Mouse (Mus musculus) lung, embryonic 15.5 days (tissue): ENCODE data around the gene Pbrm1. TPM values are rescaled to one million over a fixed set of nuclear protein-coding genes. Genes with fewer than 3 reads are reported as not detected.

Experiments used
- ATAC-seq: fragments of 200-750 bp; cut with Nextera tagmentation; 2 replicates; pipeline ENCODE4 v1.8.0; 2017; ENCODE audit warnings: moderate number of reproducible peaks, borderline replicate concordance; ENCODE audit not compliant: low FRiP score, low TSS enrichment; ENCODE audit errors: extremely low read depth
- H3K27ac ChIP-seq: fragments of 300-500 bp; sonication (generic); 2 replicates; pipeline ENCODE4 v1.5.1; 2015; ENCODE audit warnings: moderate library complexity, mild to moderate bottlenecking, inconsistent platforms
- H3K27me3 ChIP-seq: fragments of 300-500 bp; sonication (generic); 2 replicates; pipeline ENCODE4 v1.6.1; 2015; ENCODE audit warnings: inconsistent platforms
- H3K36me3 ChIP-seq: fragments of 300-500 bp; sonication (generic); 2 replicates; pipeline ENCODE4 v1.6.1; 2015; ENCODE audit warnings: inconsistent platforms
- H3K4me1 ChIP-seq: fragments of 300-500 bp; sonication (generic); 2 replicates; pipeline ENCODE4 v1.6.1; 2015; ENCODE audit warnings: inconsistent platforms
- H3K4me2 ChIP-seq: fragments of 300-500 bp; sonication (generic); 2 replicates; pipeline ENCODE4 v1.6.1; 2015; ENCODE audit warnings: inconsistent platforms, mild to moderate bottlenecking, moderate library complexity
- H3K4me3 ChIP-seq: fragments of 300-500 bp; sonication (generic); 2 replicates; pipeline ENCODE4 v1.5.1; 2015; ENCODE audit warnings: mild to moderate bottlenecking, inconsistent platforms
- H3K9ac ChIP-seq: fragments of 300-500 bp; sonication (generic); 2 replicates; pipeline ENCODE4 v1.6.1; 2015; ENCODE audit warnings: inconsistent platforms
- H3K9me3 ChIP-seq: fragments of 300-500 bp; sonication (generic); 2 replicates; pipeline ENCODE4 v1.6.1; 2016; ENCODE audit warnings: inconsistent platforms
- WGBS: fragments of 180-500 bp; shearing (Covaris S2); methylation state at CpG from one replicate; pipeline ENCODE4 v1.1.7; 2015; 5-methylcytosine and 5-hydroxymethylcytosine counted together
- polyA plus RNA-seq: library from polyadenylated mRNA; unstranded; fragments of >200 nt; fragmentation: Nextera tagmentation; extraction: Ambion mirVana; gene quantifications from 2 replicates; pipeline ENCODE4 v1.2.1, GENCODE M21; 2015

Pbrm1 gene
- 131 and 140 TPM in 2 replicates for polyA plus RNA-seq

GRCm38 (mm10) chr14:31018860-31019291 is at the start of gene Pbrm1, which contains the start of gene Gnl3:
Pbrm1 (plus strand) TSS chr14:31019138.
Gnl3 (minus strand) TSS chr14:31019152.
- WGBS: 0% methylated on average over 32 of the region's 53 CpGs
- peak within 1 kb of the TSS; percentile 96 for H3K9ac ChIP-seq
- H3K36me3 ChIP-seq: peaks cover 46% of the 10 kb centered on the region
- peak within 1 kb of the TSS; percentile 68 for H3K4me2 ChIP-seq
- peak within 1 kb of the TSS; percentile 74 for H3K4me3 ChIP-seq
- peak within 1 kb of the TSS; percentile 99 for H3K27ac ChIP-seq
- ATAC-seq: peak; percentile 94
- H3K27me3 ChIP-seq: no peaks in the 10 kb centered on the region
- no peaks in the 10 kb centered on the region for H3K9me3 ChIP-seq
- H3K4me1 ChIP-seq: peaks cover 21% of the 10 kb centered on the region

GRCm38 (mm10) chr14:30974204-30974603 is 44.7 kb upstream of the Pbrm1 start:
- H3K9me3 ChIP-seq: no peaks in the 10 kb centered on the region
- WGBS: 66% methylated on average over 6 of the region's 6 CpGs
- H3K36me3 ChIP-seq: peaks cover 2% of the 10 kb centered on the region; the same call in 1 of the 2 replicates
- H3K4me3 ChIP-seq: no peak overlapping the region
- no peak for ATAC-seq
- H3K27me3 ChIP-seq: no peaks in the 10 kb centered on the region
- no peak overlapping the region for H3K9ac ChIP-seq
- no peak overlapping the region for H3K27ac ChIP-seq
- H3K4me2 ChIP-seq: no peak overlapping the region
- no peaks in the 10 kb centered on the region for H3K4me1 ChIP-seq

- H3K4me2 ChIP-seq: no peak overlapping the region
- H3K27ac ChIP-seq: no peak overlapping the region
- H3K27me3 ChIP-seq: no peaks in the 10 kb centered on the region
- 67% methylated on average over 3 of the region's 3 CpGs for WGBS
- no peaks in the 10 kb centered on the region for H3K9me3 ChIP-seq
- H3K4me3 ChIP-seq: no peak overlapping the region
- no peak overlapping the region for H3K9ac ChIP-seq
- no peak for ATAC-seq
- peaks cover 2% of the 10 kb centered on the region; the same call in 1 of the 2 replicates for H3K36me3 ChIP-seq
- H3K4me1 ChIP-seq: no peaks in the 10 kb centered on the region
These were observed 42.7 kb upstream of the Pbrm1 start for GRCm38 (mm10) chr14:30976222-30976621.

- no peak for ATAC-seq
- Histone ChIP-seq H3K27me3 (no peaks in the 10 kb centered on the region), H3K27ac (no peak overlapping the region), H3K36me3 (peaks cover 14% of the 10 kb centered on the region; the same call in 1 of the 2 replicates), H3K4me2 (no peak overlapping the region), H3K9me3 (no peaks in the 10 kb centered on the region), H3K9ac (no peak overlapping the region), H3K4me1 (peaks cover 9% of the 10 kb centered on the region), H3K4me3 (no peak overlapping the region)
These were observed 22.5 kb upstream of the Pbrm1 start for GRCm38 (mm10) chr14:30996417-30996816.

- H3K27ac ChIP-seq: no peak overlapping the region
- H3K36me3 ChIP-seq: peaks cover 14% of the 10 kb centered on the region; the same call in 1 of the 2 replicates
- peak overlapping the region; percentile 93 for H3K4me3 ChIP-seq
- peak overlapping the region; percentile 83 for H3K4me2 ChIP-seq
- no peaks in the 10 kb centered on the region for H3K9me3 ChIP-seq
- no peaks in the 10 kb centered on the region for H3K27me3 ChIP-seq
- peaks cover 17% of the 10 kb centered on the region for H3K4me1 ChIP-seq
- WGBS: 50% methylated on average over 10 of the region's 10 CpGs
- peak overlapping the region; percentile 85 for H3K9ac ChIP-seq
- no peak for ATAC-seq
These were observed 18.6 kb upstream of the Pbrm1 start for GRCm38 (mm10) chr14:31000356-31000755.

GRCm38 (mm10) chr14:31000816-31001306 is 18.1 kb upstream of the Pbrm1 start:
- peak; percentile 17 for ATAC-seq
- WGBS: 0% methylated on average over 21 of the region's 21 CpGs
- H3K9me3 ChIP-seq: no peaks in the 10 kb centered on the region
- H3K4me3 ChIP-seq: peak overlapping the region; percentile 93
- peaks cover 17% of the 10 kb centered on the region for H3K4me1 ChIP-seq
- peak overlapping the region; percentile 83 for H3K4me2 ChIP-seq
- peak overlapping the region; percentile 94 for H3K27ac ChIP-seq
- H3K36me3 ChIP-seq: peaks cover 14% of the 10 kb centered on the region; the same call in 1 of the 2 replicates
- H3K9ac ChIP-seq: peak overlapping the region; percentile 85
- H3K27me3 ChIP-seq: no peaks in the 10 kb centered on the region

DNA sequence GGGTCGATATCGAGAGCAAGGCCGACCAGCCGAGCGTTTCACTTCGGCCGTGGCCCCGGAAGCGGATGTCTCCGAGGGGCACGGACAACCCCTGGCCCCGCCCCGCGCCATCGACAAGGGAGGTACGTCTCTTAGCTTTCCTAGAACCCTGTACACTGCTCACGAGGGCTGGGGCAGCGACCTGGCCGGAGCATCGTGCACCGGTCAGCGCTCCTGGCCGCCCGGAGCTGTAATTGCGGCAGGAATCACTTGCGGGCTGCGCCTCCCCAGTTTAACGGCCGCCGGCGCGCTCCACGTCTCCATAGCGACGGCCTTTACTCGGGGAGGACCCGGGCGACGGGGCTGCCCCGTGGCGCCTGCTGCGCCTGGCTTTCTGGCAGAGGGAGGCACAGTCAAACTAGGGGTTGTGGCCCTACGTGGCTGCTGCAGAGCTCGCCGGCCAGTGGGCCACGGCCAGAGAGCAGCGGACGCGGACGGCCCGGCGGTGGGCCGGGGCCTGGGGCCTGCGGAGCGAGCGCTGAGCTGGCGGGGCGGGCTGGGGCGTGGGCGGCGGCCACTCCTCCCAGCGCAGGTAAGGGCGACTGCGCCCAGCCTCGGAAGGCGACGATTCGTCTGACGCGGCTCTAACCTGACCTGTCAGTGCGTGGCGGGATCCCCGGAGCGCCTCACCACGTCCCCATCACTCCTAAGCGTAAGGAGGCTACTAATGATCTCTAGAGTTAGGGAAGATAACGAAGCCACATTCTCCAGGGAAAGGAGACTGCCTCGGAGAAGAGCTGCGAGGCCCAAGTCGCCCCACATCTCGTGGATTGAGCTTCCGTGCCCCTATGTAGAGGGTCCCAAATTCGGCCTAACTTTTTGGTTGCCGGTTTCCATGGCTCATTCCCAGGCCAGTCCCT is 17.4 kb upstream of the Pbrm1 start, which contains the start of the genes Glt8d1 and Spcs1:
TSS of gene Glt8d1 (plus strand) at position 94 of the 899 bp plus-strand sequence.
TSS of gene Spcs1 (minus strand) at position 366 of the 899 bp plus-strand sequence.
- H3K4me1 ChIP-seq: peaks cover 17% of the 10 kb centered on the region
- no peaks in the 10 kb centered on the region for H3K9me3 ChIP-seq
- peak within 1 kb of the TSS; percentile 83 for H3K4me2 ChIP-seq
- WGBS: under 1% methylated on average over 84 of the region's 84 CpGs
- peak; percentile 92 for ATAC-seq
- peak within 1 kb of the TSS; percentile 85 for H3K9ac ChIP-seq
- peak within 1 kb of the TSS; percentile 93 for H3K4me3 ChIP-seq
- no peaks in the 10 kb centered on the region for H3K27me3 ChIP-seq
- peak within 1 kb of the TSS; percentile 94 for H3K27ac ChIP-seq
- peaks cover 14% of the 10 kb centered on the region; the same call in 1 of the 2 replicates for H3K36me3 ChIP-seq

DNA sequence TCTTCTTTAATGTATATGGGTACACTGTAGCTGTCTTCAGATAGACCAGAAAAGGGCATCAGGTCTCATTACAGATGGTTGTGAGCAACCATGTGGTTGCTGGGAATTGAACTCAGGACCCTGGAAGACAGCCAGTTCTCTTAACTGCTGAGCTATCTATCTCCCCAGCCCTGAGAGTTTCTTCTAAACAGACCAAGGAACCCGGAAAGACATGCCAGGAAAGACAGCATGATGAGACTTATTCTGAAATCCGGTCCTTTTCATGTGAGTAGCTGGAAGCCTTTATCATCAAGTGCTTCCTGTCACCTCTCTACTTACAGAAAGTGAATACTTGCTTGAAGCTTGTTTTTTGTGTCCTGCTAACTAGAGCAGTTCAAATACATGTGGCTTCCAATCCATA is 14.4 kb upstream of the Pbrm1 start:
- Histone ChIP-seq H3K9me3 (no peaks in the 10 kb centered on the region), H3K27me3 (no peaks in the 10 kb centered on the region), H3K4me3 (no peak overlapping the region), H3K4me2 (no peak overlapping the region), H3K4me1 (peaks cover 17% of the 10 kb centered on the region), H3K27ac (no peak overlapping the region), H3K36me3 (peaks cover 21% of the 10 kb centered on the region), H3K9ac (no peak overlapping the region)
- WGBS: 70% methylated on average over 2 of the region's 2 CpGs
- no peak for ATAC-seq

- peaks cover 44% of the 10 kb centered on the region for H3K36me3 ChIP-seq
These were observed 12.2 kb upstream of the Pbrm1 start for GRCm38 (mm10) chr14:31006779-31007178.

GRCm38 (mm10) chr14:31011588-31011987 is 7.3 kb upstream of the Pbrm1 start:
- WGBS: 91% methylated on average over 3 of the region's 3 CpGs
- no peak overlapping the region for H3K4me3 ChIP-seq
- no peak overlapping the region for H3K27ac ChIP-seq
- H3K9me3 ChIP-seq: no peaks in the 10 kb centered on the region
- peaks cover 91% of the 10 kb centered on the region for H3K36me3 ChIP-seq
- H3K4me2 ChIP-seq: no peak overlapping the region
- no peaks in the 10 kb centered on the region for H3K4me1 ChIP-seq
- H3K9ac ChIP-seq: no peak overlapping the region
- no peak for ATAC-seq
- no peaks in the 10 kb centered on the region for H3K27me3 ChIP-seq

More at GRCm38 (mm10) chr14:31006779-31007178, 12.2 kb upstream of the Pbrm1 start:
- 73% methylated on average over 5 of the region's 5 CpGs for WGBS
- H3K27me3 ChIP-seq: no peaks in the 10 kb centered on the region
- no peaks in the 10 kb centered on the region for H3K9me3 ChIP-seq
- H3K4me3 ChIP-seq: no peak overlapping the region
- H3K9ac ChIP-seq: no peak overlapping the region
- no peak overlapping the region for H3K27ac ChIP-seq
- peaks cover 8% of the 10 kb centered on the region for H3K4me1 ChIP-seq
- H3K4me2 ChIP-seq: no peak overlapping the region
- ATAC-seq: no peak

DNA sequence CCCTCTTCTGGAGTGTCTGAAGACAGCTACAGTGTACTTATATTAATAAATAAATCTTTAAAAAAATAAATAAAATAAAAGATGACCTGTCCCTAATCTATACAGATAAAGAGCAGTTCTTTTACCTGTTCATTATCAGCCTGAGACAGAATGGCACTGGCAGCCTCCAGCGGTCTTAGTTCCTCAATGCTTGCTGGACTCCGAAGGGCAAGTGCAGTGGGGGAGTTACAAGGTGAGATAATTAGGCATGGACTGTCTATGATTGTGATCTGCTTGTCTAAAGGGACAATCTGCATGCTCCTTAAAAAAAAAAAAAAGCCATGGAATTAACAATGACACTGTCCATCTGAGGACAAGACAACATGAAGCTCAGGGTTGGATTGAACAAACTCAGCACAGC is 5.0 kb upstream of the Pbrm1 start:
- H3K9ac ChIP-seq: no peak overlapping the region
- no peak overlapping the region for H3K4me2 ChIP-seq
- no peak overlapping the region for H3K27ac ChIP-seq
- H3K36me3 ChIP-seq: peaks cover 84% of the 10 kb centered on the region
- no peak overlapping the region for H3K4me3 ChIP-seq
- WGBS: 94% methylated on average over 2 of the region's 2 CpGs
- H3K4me1 ChIP-seq: peaks cover 11% of the 10 kb centered on the region
- ATAC-seq: no peak
- no peaks in the 10 kb centered on the region for H3K27me3 ChIP-seq
- H3K9me3 ChIP-seq: no peaks in the 10 kb centered on the region

GRCm38 (mm10) chr14:31016063-31016462 is 2.9 kb upstream of the Pbrm1 start:
- Histone ChIP-seq H3K4me3 (no peak overlapping the region), H3K4me2 (no peak overlapping the region), H3K36me3 (peaks cover 65% of the 10 kb centered on the region), H3K27me3 (no peaks in the 10 kb centered on the region), H3K27ac (no peak overlapping the region), H3K9me3 (no peaks in the 10 kb centered on the region), H3K4me1 (peaks cover 21% of the 10 kb centered on the region), H3K9ac (no peak overlapping the region)
- 62% methylated on average over 1 of the region's 1 CpGs for WGBS
- no peak for ATAC-seq
